Mouse (Mus musculus) midbrain, postnatal 0 days (tissue): ENCODE measurements around the gene Fntb. TPM values are rescaled to one million over a fixed set of nuclear protein-coding genes. Genes with fewer than 3 reads are reported as not detected.
"Not testable (repeated sequence)": the region's sequence is repeated elsewhere in the genome, so short reads cannot be mapped to it uniquely, and the experiment has no call there.

ENCODE experiments used
- ATAC-seq: fragments of 200-750 bp; cut with Nextera tagmentation; 2 replicates; pipeline ENCODE4 v1.8.0; 2017; ENCODE audit warnings: moderate number of reproducible peaks, mild to moderate bottlenecking, moderate TSS enrichment, moderate library complexity; ENCODE audit not compliant: low FRiP score
- DNase-seq: peaks from one replicate; pipeline ENCODE4 v3.0.0-alpha.2; 2015; ENCODE audit warnings: low spot score
- H3K27ac ChIP-seq: fragments of 300-500 bp; sonication (generic); 2 replicates; pipeline ENCODE4 v1.5.1; 2014; ENCODE audit warnings: low read depth, mild to moderate bottlenecking, low read length, mixed read lengths
- H3K27me3 ChIP-seq: fragments of 300-500 bp; sonication (generic); 2 replicates; pipeline ENCODE4 v1.6.1; 2014; ENCODE audit warnings: low read length, control low read depth, mixed read lengths; ENCODE audit not compliant: insufficient read depth
- H3K36me3 ChIP-seq: fragments of 300-500 bp; sonication (generic); 2 replicates; pipeline ENCODE4 v1.6.1; 2014; ENCODE audit warnings: low read length, control low read depth, mixed read lengths; ENCODE audit not compliant: insufficient read depth
- H3K4me1 ChIP-seq: fragments of 300-500 bp; sonication (generic); 2 replicates; pipeline ENCODE4 v1.6.1; 2014; ENCODE audit warnings: mild to moderate bottlenecking, control low read depth, antibody characterized with exemption, low read length, mixed read lengths; ENCODE audit not compliant: insufficient read depth
- H3K4me2 ChIP-seq: fragments of 300-500 bp; sonication (generic); 2 replicates; pipeline ENCODE4 v1.6.1; 2014; ENCODE audit warnings: low read depth, mild to moderate bottlenecking, low read length, mixed read lengths; ENCODE audit not compliant: poor library complexity, severe bottlenecking
- H3K4me3 ChIP-seq: fragments of 300-500 bp; sonication (generic); 2 replicates; pipeline ENCODE4 v1.5.1; 2014; ENCODE audit warnings: low read depth, mild to moderate bottlenecking, low read length, moderate library complexity
- H3K9ac ChIP-seq: fragments of 300-500 bp; sonication (generic); replicated peaks from 2 replicates; pipeline ENCODE4 v1.6.1; 2014; ENCODE audit warnings: mild to moderate bottlenecking, low read length, moderate library complexity, mixed read lengths; ENCODE audit not compliant: poor library complexity, severe bottlenecking
- H3K9me3 ChIP-seq: fragments of 300-500 bp; sonication (generic); 2 replicates; pipeline ENCODE4 v1.6.1; 2016; ENCODE audit warnings: low read length, control low read depth
- CTCF ChIP-seq: IDR thresholded peaks from 2 replicates; pipeline ENCODE4 v1.5.1; 2016; ENCODE audit warnings: antibody characterized with exemption, mild to moderate bottlenecking
- WGBS: fragments of 180-500 bp; shearing (Covaris S2); extraction: QIAGEN DNeasy Blood & Tissue Kit; methylation state at CpG from one replicate; pipeline ENCODE4 v1.1.7; 2014; 5-methylcytosine and 5-hydroxymethylcytosine counted together
- polyA plus RNA-seq: library from polyadenylated mRNA; unstranded; fragments of >200 nt; fragmentation: Nextera tagmentation; extraction: Ambion mirVana; gene quantifications from 2 replicates; pipeline ENCODE4 v1.2.1, GENCODE M21; 2015
- total RNA-seq: library from RNA; depleted of rRNA; stranded (reverse); fragments of >200 nt; gene quantifications from 2 replicates; pipeline ENCODE4 v1.2.3, GENCODE M21; 2014

Fntb gene
- total and polyA plus RNA-seq, 2 experiments from 2014 or later, result 34.3 to 36.6 TPM

- no peaks in the 10 kb centered on the region for H3K9me3 ChIP-seq
Observed at GRCm38 (mm10) chr12:76853378-76854142, 88.2 kb downstream of the Fntb start.

GRCm38 (mm10) chr12:76857087-76857486, 91.7 kb downstream of the Fntb start:
- ATAC-seq (no peak), DNase-seq (no peak)
- WGBS, result 87% methylated on average over 10 of the region's 10 CpGs
- H3K9ac ChIP-seq, result no peak overlapping the region
- no peak for TF ChIP-seq CTCF
- H3K4me2 ChIP-seq, result no peak overlapping the region
- no peak overlapping the region for H3K4me3 ChIP-seq
- H3K9me3 ChIP-seq, result no peaks in the 10 kb centered on the region
- H3K4me1 ChIP-seq, result no peaks in the 10 kb centered on the region
- H3K27me3 ChIP-seq, result no peaks in the 10 kb centered on the region
- H3K27ac ChIP-seq, result no peak overlapping the region
- no peaks in the 10 kb centered on the region for H3K36me3 ChIP-seq

More at GRCm38 (mm10) chr12:76853378-76854142, 88.2 kb downstream of the Fntb start:
- no peak overlapping the region for H3K4me2 ChIP-seq
- no peak overlapping the region for H3K4me3 ChIP-seq
- H3K27me3 ChIP-seq, result no peaks in the 10 kb centered on the region
- H3K27ac ChIP-seq, result no peak overlapping the region
- TF ChIP-seq CTCF, result no peak
- no peaks in the 10 kb centered on the region for H3K4me1 ChIP-seq
- no peak for ATAC-seq
- no peaks in the 10 kb centered on the region for H3K36me3 ChIP-seq
- WGBS, result 100% methylated on average over 1 of the region's 1 CpGs
- DNase-seq, result no peak
- H3K9ac ChIP-seq, result no peak overlapping the region

- not testable (repeated sequence) for H3K27me3 ChIP-seq, H3K36me3 ChIP-seq, H3K27ac ChIP-seq, H3K4me2 ChIP-seq, H3K9ac ChIP-seq, ATAC-seq, H3K9me3 ChIP-seq, H3K4me3 ChIP-seq, DNase-seq, H3K4me1 ChIP-seq
- 85% methylated on average over 6 of the region's 6 CpGs for WGBS
Observed at GRCm38 (mm10) chr12:76858788-76859187, 93.4 kb downstream of the Fntb start.

DNA sequence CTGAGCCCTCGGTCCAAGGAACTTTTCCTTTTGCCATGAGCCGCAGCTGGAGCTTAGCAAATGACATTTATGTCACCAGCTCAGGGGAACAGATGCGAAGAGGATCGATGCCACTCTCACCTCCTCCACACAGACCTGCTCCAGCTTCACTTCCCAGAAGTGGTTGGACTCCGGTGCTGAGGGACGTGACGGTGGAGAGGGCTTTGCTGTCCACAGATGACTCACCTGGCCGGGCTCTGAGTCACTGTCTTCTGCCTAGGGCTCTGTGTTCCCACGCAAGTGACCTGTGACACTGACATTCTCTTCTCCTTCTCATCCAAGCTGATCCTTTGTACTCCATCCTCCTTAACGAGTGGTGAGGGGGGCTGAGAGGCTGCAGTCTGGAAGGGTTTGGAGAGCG, 98.3 kb downstream of the Fntb start:
- no peak overlapping the region for H3K9ac ChIP-seq
- no peak overlapping the region for H3K4me3 ChIP-seq
- no peak overlapping the region for H3K27ac ChIP-seq
- no peak for TF ChIP-seq CTCF
- H3K9me3 ChIP-seq, result no peaks in the 10 kb centered on the region
- ATAC-seq (no peak), DNase-seq (no peak)
- H3K27me3 ChIP-seq, result no peaks in the 10 kb centered on the region
- 0 out of 2 replicates have a peak, but pooled peaks cover 4% of the 10 kb centered on the region for H3K36me3 ChIP-seq
- no peak overlapping the region for H3K4me2 ChIP-seq
- no peaks in the 10 kb centered on the region for H3K4me1 ChIP-seq
- 81% methylated on average over 11 of the region's 11 CpGs for WGBS

- H3K4me3 ChIP-seq, result no peak overlapping the region
- no peaks in the 10 kb centered on the region for H3K27me3 ChIP-seq
- no peak overlapping the region for H3K27ac ChIP-seq
- DNase-seq, result no peak
- WGBS, result 82% methylated on average over 13 of the region's 13 CpGs
- ATAC-seq, result no peak
- 0 out of 2 replicates have a peak, but pooled peaks cover 4% of the 10 kb centered on the region for H3K36me3 ChIP-seq
- H3K4me2 ChIP-seq, result no peak overlapping the region
- H3K9me3 ChIP-seq, result no peaks in the 10 kb centered on the region
- TF ChIP-seq CTCF, result no peak
- no peak overlapping the region for H3K9ac ChIP-seq
- no peaks in the 10 kb centered on the region for H3K4me1 ChIP-seq
Observed at GRCm38 (mm10) chr12:76865266-76865665, 99.9 kb downstream of the Fntb start.

- no peak overlapping the region for H3K9ac ChIP-seq
- 0 out of 2 replicates have a peak, but pooled peaks cover 4% of the 10 kb centered on the region for H3K36me3 ChIP-seq
- ATAC-seq (no peak), DNase-seq (no peak)
- TF ChIP-seq CTCF, result no peak
- no peak overlapping the region for H3K4me2 ChIP-seq
- no peak overlapping the region for H3K27ac ChIP-seq
- H3K4me1 ChIP-seq, result no peaks in the 10 kb centered on the region
- H3K4me3 ChIP-seq, result no peak overlapping the region
- WGBS, result 62% methylated on average over 10 of the region's 10 CpGs
- no peaks in the 10 kb centered on the region for H3K9me3 ChIP-seq
- no peaks in the 10 kb centered on the region for H3K27me3 ChIP-seq
Observed at GRCm38 (mm10) chr12:76867586-76868280, 102.3 kb downstream of the Fntb start.
